Mouse (Mus musculus) layer of hippocampus, adult 8-10 months (tissue): ENCODE results near the gene Gapdhs. TPM values are rescaled to one million over a fixed set of nuclear protein-coding genes. Genes with fewer than 3 reads are reported as not detected.
"Not testable (repeated sequence)": the region's sequence is repeated elsewhere in the genome, so short reads cannot be mapped to it uniquely, and the experiment has no call there.

ENCODE experiments used
- DNase-seq, 2 experiments: peaks; one replicate each; pipeline ENCODE4 v3.0.0; 2022; ENCODE audit warnings: low spot score in 2 of 2
- total RNA-seq, 4 experiments: library from RNA; stranded (reverse); gene quantifications; 2 replicates each; pipeline ENCODE4 v1.2.4; 2022

Gene Gapdhs
- total RNA-seq, 4 experiments from 2014 or later: not detected

DNA sequence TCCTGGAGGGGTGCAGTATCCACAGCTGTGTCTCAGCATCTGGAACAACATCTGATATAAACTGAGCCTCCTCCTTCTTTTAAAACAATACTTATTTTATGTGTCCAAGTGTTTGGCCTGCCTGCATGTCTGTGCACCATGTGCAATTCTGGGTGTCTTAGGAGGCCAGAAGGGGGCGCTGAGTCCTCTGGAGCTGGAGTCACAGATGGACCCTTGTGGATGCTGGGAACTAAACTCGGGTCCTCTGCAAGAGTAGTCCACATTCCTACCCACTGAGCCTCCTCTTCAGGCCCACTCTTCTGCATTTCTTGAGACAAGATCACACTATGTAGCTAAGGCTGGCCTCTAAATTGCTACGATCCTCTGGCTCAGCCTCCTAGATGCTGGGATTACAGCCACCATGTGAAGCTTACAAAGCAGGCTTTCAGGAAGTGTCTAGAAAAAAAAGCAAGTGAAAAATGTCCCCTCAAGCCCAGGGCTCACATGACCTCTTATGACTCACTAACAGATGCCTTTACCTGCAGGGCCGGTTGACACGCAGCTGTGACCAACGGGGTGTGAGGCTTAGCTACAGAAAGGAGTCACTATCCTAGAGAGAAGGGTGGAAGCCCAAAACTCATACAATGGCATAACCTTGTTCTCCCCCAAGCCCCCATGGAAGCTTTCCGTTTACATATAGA lies 4.2 kb upstream of the Gapdhs start:
- DNase-seq: no peak

DNA sequence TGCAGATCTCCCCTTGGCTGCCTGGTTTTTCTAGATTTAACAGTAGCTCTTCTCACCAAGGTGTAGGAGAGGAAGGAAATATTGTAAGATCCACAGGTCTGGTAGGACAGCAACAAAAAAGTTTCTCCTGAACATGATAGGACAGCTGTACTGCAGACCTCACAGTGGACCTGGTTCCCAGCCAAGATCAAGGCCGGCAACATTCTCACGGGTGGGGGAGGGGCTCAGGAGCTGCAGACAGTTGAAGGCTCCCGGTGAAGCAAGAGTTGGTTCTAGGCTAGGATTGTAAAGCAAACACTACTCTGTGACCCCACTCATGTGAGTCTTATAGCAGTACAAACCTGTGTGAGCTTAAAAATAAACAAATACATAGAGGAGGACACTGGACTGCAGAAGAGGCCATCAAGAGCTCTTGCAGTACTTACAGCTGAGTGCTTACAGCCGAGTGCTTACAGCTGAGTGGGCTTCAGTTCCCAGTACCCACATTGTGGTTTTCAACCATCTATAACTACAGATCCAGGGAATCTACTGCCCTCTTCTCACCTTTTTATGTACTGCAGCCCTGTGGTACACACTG lies 629 bp upstream of the Gapdhs start:
- DNase-seq: no peak

DNA sequence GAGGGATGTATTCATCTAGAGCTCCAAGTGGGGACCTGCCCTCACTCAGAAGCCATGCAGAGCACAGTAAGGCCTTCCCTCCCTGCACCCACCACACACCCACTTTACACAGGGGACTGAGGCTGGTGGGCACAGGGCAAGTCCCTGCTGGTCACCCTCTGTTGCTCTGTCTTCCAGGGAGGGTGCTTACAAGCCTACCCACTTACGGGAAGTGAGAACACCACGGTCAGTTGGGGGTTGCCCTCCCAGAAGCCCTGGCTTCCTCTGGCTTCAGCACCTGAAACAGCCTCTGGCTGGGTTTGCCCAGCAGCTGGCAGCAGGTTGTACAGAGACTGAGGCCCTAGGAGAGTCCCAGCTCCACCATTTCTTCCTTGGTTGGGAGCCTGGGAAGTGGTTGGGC lies 911 bp downstream of the Gapdhs start:
- not testable (repeated sequence) for DNase-seq

DNA sequence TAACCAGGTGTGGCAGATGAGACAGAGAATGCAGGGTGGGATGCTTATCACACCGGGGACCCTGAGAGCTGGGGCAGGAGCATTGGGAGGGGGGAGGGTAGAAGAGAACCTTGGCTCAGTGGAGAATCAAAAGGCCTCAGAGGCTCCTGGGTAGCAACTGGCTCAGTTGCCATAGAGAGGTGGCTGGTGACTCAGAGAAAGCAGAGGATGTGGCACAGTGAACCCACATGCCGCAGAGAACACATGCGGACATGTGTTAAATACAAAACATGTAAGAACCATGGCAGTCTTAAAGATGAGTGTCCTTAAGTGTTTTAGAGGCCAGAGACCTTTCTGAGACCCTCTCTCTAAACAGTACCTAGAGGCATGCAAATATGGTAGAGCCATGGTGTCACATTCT lies 7.3 kb downstream of the Gapdhs start:
- no peak for DNase-seq

DNA sequence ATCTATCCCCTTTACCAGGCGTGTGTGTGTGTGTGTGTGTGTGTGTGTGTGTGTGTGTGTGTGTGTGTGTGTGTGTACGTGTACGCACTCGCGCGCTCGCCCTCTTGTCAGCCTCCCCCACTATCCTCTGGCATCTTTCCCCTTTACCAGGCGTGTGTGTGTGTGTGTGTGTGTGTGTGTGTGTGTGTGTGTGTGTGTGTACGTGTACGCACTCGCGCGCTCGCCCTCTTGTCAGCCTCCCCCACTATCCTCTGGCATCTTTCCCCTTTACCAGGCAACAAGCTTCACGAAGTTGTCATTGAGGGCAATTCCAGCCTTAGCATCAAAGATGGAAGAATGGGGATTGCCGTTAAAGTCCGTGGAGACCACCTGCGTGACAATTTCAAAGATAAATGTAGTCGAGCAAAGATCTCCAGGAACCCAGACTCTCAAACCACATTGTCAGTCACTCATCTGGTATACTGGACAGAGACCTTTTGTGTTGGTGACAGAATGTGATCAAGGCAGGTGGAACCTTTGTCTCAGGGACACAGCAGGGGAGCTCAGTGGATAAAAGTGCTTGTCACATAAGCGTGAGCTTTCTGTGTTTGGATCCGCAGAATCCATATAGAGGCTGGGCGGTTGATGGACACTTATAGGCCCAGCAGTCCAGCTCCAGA lies 13.3 kb downstream of the Gapdhs start:
- DNase-seq: not testable (repeated sequence)

DNA sequence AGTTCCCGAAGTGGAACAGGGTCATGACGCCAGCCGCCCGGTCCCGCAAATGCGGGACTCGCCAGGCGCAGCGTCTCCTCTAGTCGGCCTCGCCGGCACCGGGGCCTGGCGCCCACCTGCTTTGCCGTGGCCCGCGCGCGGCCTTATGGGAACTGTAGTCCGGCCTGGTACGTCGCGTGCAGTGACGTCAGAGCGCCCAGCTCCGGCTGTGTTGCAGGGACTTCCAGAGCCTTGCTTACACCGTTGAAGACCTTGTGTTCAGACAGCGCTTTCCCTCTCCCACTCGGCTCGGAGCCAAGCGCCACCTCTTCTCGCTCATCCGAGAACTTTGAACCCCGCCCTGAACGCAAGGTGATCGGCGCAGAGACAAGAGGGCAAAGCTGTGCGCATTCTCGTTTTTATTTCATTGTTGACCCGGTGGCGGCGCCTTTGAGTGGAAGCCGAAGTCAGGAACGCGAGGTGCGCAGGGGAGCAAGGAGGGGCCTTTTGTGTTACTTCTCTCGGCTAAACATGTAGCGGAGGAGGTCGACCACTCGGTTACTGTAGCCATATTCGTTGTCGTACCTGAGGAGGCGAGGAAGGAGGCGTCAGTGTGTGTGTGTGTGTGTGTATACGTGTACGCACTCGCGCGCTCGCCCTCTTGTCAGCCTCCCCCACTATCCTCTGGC lies 14.0 kb downstream of the Gapdhs start, which contains the start of gene Tmem147:
Tmem147 (minus strand) TSS at position 145 of the 668 bp plus-strand sequence.
- DNase-seq: peak; percentile 94 to 96

DNA sequence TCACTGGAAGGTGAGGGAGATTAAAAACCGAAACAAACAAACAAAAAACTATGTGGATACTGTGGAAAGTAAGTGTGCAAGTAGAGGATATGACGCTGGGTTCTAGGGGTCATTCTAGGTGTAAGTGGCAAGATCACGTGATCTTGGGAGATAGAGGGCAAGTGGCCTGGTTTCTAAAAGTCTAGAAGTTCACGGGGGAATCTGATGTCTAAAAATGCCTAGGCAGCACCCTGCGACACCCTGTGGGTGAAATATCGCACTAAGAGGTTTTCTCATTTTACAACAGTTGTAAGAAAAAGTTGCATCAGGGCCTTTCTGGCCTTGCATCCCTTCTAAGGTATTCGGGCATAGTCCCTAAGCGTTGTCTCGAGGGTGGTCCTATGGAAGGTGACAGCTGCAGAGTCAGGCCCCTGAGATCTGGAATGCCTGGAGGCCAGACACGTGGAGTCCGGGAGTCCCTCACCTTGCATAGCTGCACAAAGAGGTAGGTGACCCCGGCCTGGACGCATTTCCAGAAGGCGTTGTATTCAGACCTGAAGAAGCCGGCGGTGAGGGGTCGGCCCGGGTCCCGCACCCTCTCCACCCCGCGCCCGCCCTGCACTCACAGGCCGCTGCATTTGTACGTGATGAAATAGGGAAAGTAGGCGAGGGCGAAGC lies 14.6 kb downstream of the Gapdhs start:
- no peak for DNase-seq

DNA sequence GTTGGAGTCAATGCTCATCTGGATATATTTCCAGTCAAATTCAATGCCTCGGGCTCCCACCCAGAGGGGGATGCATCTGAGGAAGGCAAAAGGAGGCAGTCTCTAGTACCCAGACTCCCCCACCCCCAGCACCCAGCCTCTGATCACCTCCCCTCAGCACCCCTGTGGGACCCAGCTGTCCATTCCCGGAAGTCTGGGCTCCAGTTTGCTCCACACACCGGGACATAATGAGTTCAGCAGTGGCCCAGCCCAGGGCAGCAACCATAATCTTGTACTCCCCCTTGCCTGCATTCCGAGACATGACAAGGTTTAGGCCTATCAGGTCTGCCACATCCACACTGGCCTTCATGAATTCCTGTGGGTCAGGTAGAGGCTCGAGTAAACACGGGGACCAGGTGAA lies 15.3 kb downstream of the Gapdhs start:
- no peak for DNase-seq

DNA sequence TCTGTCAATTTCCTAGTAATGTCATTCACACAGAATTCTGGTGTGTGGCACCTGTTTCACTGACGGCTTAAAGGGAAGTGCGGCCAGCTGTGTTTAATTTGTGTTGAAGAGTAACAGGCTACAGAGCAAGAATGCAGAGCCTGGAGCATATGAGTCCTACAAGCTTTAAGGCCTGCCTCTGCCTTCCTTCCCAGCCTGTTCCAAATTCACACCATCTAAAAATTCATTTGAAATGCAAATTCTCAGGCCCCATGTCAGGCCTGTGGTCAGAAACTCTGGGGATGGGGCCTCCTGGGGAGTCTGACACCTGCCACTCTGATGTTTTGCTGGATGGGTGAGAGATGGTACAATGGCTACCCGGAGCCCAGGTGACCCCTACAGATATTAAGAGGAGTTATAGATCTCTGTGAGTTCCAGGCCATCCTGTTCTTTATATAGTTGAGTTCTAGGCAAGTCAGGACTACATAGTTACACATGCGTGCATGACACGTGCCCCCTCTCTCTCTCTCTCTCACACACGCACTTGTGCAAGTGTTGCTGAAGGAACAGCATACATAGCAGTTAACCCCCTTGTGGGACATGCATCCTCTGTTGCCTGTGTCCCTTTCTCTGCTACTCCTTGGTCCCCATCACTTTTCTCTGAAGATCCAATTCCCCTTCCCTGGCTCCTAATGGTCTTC lies 20.1 kb downstream of the Gapdhs start:
- DNase-seq: no peak

DNA sequence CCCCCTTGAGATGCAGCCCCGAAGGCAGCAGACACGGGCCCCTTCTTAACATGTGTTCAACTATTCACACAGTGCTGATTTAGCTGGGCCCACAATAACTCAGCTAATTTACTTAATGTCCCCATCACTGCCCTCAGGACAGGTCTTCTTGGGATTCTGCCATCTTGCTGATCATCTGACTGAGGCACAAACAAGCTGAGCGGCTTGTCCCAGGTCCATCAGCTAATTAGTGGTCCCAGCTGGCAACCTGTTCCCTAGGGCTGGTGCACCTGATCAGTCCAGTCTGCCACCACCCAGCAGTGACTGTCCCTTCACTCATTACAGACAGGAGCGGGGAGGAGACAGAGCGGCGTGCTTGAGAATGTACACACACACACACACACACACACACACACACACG lies 22.2 kb downstream of the Gapdhs start:
- no peak for DNase-seq

DNA sequence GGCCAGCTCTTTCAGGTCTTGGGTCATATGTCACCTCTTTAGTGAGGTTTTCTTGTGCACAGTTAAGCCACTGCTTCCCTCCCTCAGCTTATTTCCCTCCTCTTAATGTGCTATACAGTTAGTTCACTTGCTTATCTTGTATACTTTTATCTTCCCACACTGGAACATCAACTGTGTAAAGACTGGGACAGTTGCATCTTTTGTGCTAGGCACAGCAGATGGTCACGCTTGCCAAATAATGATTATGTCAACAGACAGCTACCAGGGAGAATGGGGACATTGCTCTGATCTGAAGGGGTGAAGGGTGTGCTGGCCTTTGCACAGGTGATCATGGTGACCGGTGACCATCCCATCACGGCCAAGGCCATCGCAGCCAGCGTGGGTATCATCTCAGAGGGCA lies 23.8 kb downstream of the Gapdhs start:
- DNase-seq: no peak

DNA sequence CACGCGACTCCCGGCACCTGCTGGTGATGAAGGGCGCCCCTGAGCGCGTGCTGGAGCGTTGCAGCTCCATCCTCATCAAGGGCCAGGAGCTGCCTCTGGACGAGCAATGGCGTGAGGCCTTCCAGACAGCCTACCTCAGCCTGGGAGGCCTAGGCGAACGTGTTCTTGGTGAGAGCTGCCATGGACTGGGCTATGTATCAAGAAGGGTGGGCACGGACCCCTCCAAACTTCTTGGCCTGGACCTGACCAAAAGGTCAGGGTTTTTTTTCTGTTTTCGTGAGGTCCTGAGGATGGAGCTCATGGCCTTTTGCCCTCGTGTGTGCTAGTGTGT lies 25.8 kb downstream of the Gapdhs start:
- DNase-seq: no peak

DNA sequence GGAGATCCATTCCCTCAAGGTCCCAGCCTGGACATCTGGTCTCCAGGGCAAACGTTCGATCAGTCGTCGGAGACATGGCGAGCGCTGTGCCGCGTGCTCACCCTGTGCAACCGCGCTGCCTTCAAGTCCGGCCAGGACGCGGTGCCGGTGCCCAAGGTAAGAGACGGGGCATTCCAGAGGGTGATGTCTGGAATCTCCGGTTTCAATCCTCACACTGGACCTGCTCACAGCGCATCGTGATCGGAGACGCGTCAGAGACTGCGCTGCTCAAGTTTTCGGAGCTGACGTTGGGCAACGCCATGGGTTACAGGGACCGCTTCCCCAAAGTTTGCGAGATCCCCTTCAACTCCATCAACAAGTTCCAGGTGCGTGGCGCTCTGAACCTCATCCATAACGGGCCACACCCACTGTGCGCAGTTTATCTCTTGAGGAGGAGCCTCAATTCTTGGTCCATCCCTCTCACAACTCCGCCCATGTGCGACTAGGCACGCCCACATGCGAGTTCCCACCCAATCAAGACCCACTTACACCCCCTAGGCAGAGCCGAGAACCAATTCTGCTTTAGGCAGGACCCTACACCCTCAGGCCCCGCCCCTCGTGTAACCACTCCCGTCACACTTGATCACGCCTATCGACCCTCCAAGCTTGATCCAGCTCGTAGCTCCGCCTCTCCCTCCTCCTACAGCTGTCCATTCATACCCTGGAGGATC lies 26.3 kb downstream of the Gapdhs start:
- peak; percentile 27 to 36 for DNase-seq

DNA sequence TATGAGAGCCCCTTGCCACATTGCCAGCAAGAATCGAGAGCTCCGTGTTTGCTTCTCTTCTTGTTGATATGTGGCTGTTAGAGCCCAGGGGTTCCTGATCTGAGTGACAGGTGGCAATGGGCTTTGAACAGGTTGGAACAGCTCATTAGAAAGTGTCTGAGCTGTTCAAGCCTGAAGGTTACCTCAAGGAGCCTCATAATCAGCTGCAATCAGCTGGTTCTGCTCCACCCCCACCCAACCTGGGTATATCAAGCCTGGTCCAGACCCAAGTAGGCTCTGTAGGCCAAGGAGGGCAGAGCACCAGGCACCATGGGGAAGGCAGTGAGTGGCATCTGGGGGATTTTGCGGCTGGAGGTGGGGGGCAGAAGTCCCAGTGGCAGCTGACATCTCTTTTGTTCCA lies 31.5 kb downstream of the Gapdhs start, which contains the start of gene Atp4a:
Atp4a (plus strand) TSS at position 268 of the 400 bp plus-strand sequence.
- DNase-seq: no peak

DNA sequence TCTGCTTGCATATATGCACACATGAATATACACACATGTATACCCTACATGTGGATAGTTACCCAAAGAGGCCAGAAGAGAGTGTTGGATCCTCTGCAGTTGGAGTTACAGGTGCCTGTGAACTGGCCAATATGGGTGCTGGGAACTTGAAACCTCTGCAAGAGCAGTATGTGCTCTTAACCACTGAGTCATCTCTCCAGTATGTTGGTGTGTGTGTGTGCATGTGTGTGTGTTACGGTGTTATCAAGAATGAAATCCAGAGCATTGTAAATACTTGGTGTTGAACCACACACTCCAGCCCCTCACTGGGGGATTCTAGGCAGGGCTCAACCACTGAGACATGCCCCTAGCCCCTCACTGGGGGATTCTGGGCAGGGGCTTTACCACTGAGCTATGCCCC lies 36.0 kb downstream of the Gapdhs start:
- DNase-seq: no peak

DNA sequence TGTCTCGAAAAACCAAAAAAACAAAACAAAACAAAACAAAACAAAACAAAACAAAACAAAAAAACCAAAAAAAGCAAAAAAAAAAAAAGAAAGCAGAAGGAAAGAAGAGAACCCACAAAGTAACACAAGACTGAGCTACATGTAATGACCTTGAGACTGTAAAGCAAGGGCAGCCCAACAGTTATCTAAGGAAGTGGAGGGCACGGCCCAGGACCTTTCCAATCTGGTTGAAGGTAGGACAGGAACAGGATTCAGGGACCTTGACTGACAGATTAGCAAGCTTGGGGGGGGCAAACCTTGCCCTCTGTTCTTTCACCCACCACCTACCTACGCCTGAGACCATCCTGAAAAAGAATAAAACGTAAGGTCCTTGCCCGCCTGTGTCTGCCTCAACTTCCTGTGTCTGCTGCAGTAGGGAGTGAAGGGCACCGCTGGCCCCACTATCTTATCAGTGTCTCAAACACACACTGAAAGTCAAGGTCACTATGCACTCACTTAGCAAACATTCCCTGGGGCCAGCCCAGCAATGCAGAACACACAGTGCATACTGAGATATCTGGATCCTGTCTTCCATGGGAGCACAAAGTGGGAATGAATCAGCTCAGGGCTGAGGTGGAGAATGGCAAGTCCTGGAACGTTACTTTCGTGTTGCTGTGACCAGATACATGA lies 37.1 kb downstream of the Gapdhs start:
- no peak for DNase-seq

DNA sequence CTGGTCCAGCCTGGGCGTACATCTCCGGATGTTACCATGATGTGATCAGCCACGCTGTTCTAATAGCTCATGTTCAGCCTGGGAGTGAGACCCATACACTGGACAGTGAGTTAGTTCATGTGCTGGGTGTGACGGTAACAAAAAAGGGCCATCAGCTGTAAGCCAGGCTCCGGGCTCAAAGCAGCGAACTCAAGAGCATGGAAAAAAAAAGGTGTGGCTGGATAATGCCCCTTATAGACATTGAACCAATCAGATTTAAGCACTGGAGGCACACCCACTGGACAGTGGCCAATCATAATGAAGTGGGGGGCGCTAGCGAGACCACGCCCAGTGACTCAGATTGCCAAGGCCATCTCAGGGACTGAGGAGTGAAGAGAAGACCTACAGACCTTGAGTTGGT lies 44.9 kb downstream of the Gapdhs start, which contains the start of gene 2200002J24Rik:
2200002J24Rik (plus strand) TSS at position 338 of the 400 bp plus-strand sequence.
- DNase-seq: no peak

DNA sequence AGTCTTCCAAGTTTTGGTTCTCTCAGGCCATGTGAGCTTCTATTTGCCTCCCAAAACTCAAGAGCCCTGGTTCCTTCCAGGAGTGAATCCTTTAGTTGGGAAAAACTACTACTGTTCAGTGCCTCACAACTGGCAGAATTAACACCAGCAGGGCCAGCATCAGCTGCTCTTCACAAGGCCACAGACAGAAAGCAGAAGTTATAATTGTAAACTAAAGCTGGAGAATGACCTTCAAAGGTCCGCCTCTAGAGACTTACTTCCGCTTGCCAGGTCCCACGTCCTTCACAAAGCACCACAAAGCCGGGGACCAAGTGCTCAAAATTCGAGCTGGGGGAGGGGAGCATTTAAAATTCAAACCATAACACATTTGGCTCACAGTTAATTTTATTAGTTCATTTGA lies 45.4 kb downstream of the Gapdhs start:
- no peak for DNase-seq

DNA sequence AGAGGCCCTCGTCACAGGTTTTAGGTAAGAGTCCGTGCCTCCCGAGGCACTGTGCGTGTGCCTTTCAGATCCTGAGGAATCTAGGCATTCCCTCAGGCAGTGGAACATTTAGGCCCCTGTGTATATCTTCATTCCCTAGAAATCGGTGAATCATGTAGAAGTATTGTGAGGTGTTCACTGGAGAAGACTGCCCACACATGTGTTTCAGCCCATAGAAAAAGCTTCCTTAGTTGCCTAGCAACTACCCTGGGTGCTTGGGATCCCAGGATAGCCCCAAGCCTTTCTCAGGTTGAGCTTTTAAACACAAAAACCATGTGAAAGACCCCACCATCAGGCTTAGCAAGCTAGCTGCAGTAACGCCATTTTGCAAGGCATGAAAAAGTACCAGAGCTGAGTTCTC lies 55.2 kb downstream of the Gapdhs start:
- no peak for DNase-seq

DNA sequence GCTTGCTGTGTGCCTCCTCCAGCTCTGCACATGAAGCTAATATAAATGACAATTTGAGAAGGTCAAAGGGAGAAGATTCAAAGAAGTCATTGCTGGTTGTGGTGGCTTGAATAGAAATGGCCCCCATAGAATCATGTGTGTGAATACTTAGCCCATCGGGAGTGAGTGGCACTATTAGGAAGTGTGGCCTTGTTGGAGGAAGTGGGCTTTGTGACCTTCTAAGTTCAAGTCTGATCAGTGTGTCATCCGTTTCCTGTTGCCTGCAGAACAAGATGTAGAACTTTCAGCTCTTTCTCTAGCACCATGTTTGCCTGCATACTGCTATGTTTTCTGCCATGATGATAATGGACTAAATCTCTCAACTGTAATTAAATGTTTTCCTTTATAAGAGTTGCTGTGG lies 60.1 kb downstream of the Gapdhs start:
- no peak for DNase-seq
